8 mouse cellular contexts compared by ENCODE assay signal in the genomic region with DNA sequence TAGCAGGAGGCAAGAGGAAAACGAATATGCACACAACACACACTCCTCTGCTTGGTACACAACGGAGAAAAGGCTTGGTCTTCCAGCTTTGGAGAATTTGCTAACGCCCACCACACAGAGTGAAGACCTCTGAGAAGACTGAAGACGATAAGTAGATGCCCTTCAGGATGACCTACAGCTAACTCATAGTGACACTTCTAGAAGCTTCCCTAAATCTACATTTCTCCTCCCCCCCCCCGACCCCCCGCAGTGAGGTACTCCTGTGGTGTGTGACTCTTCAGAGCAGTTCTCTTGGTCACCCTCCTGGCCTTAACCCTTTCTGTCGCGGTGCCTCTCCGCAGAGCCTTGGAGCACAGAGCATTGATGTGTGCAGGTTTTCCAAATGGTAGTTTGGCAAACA. TPM values are rescaled to one million over a fixed set of nuclear protein-coding genes. Genes with fewer than 3 reads are reported as not detected.
DNase-seq lines count a peak whose midpoint lies in the region; ATAC-seq and TF ChIP-seq lines count a peak whose summit lies in the region.

No protein-coding gene starts in this region.

- H3K27ac ChIP-seq in kidney, postnatal 0 days = no peak overlapping the region
- peak overlapping the region; percentile 72 for H3K27ac ChIP-seq in embryonic facial prominence, embryonic 15.5 days (replicated peaks)
- H3K27ac ChIP-seq in intestine, postnatal 0 days (ENCODE audit: low read depth, low read length) = no peak overlapping the region
- H3K27ac ChIP-seq in neural tube, embryonic 13.5 days (replicated peaks) = no peak overlapping the region

- 35% methylated on average over 9 of the region's 9 CpGs for WGBS in kidney, postnatal 0 days
- WGBS in embryonic facial prominence, embryonic 15.5 days = 33% methylated on average over 9 of the region's 9 CpGs
- 37% methylated on average over 9 of the region's 9 CpGs for WGBS in intestine, postnatal 0 days
- 32% methylated on average over 9 of the region's 9 CpGs for WGBS in neural tube, embryonic 13.5 days

- H3K9me3 ChIP-seq in kidney, postnatal 0 days (replicated peaks; ENCODE audit: low read length) = no peaks in the 10 kb centered on the region
- no peaks in the 10 kb centered on the region for H3K9me3 ChIP-seq in embryonic facial prominence, embryonic 15.5 days (replicated peaks)
- no peaks in the 10 kb centered on the region for H3K9me3 ChIP-seq in intestine, postnatal 0 days (ENCODE audit: control insufficient read depth)
- H3K9me3 ChIP-seq in neural tube, embryonic 13.5 days = no peaks in the 10 kb centered on the region

- intact Hi-C loops in left cerebral cortex, postnatal 10 days (cut with DNase I) = loop anchor here (5.0 kb wide), 1 partner anchor 65 kb away; no protein-coding TSS in a partner anchor

- peak overlapping the region; percentile 99 for H3K4me2 ChIP-seq in kidney, postnatal 0 days (ENCODE audit: low read length)
- peak overlapping the region; percentile 84 for H3K4me2 ChIP-seq in embryonic facial prominence, embryonic 15.5 days (replicated peaks)
- peak overlapping the region; percentile 89 for H3K4me2 ChIP-seq in intestine, postnatal 0 days (replicated peaks; ENCODE audit: low read depth)
- peak overlapping the region; percentile 99 for H3K4me2 ChIP-seq in neural tube, embryonic 13.5 days

- TF ChIP-seq CTCF in kidney, postnatal 0 days (IDR thresholded peaks at IDR 0.05; ENCODE audit: low read depth) = no peak
- no peak for TF ChIP-seq CTCF in intestine, postnatal 0 days (IDR thresholded peaks at IDR 0.05; ENCODE audit: low read depth)

- H3K36me3 ChIP-seq in kidney, postnatal 0 days (ENCODE audit: insufficient read depth, low read length) = no peaks in the 10 kb centered on the region
- H3K36me3 ChIP-seq in embryonic facial prominence, embryonic 15.5 days = no peaks in the 10 kb centered on the region
- no peaks in the 10 kb centered on the region for H3K36me3 ChIP-seq in intestine, postnatal 0 days (ENCODE audit: control insufficient read depth, insufficient read depth)
- H3K36me3 ChIP-seq in neural tube, embryonic 13.5 days = no peaks in the 10 kb centered on the region

- no peak for DNase-seq in kidney, postnatal 0 days (ENCODE audit: low spot score)
- no peak for DNase-seq in kidney, postnatal 14 days
- no peak for DNase-seq in left cerebral cortex, postnatal 10 days (ENCODE audit: extremely low spot score in 1 of 2, low spot score in 2 of 2)
- no peak for DNase-seq in cerebellum, postnatal 14 days
- no peak for DNase-seq in cerebellum, adult 11 months

- peak overlapping the region; percentile 69; the same call in 1 of the 2 replicates for H3K4me3 ChIP-seq in kidney, postnatal 0 days (replicated peaks; ENCODE audit: low read depth, low read length)
- peak overlapping the region; percentile 71 for H3K4me3 ChIP-seq in embryonic facial prominence, embryonic 15.5 days (replicated peaks)
- peak overlapping the region; percentile 63 for H3K4me3 ChIP-seq in intestine, postnatal 0 days (ENCODE audit: low read depth, low read length)
- peak overlapping the region; percentile 67; the same call in 1 of the 2 replicates for H3K4me3 ChIP-seq in neural tube, embryonic 13.5 days

- H3K9ac ChIP-seq in kidney, postnatal 0 days (ENCODE audit: low read depth, low read length) = no peak overlapping the region
- H3K9ac ChIP-seq in embryonic facial prominence, embryonic 15.5 days = no peak overlapping the region
- H3K9ac ChIP-seq in intestine, postnatal 0 days (ENCODE audit: low read depth, low read length) = no peak overlapping the region
- no peak overlapping the region for H3K9ac ChIP-seq in neural tube, embryonic 13.5 days

- ATAC-seq in kidney, postnatal 0 days (replicated peaks; ENCODE audit: low FRiP score, low read depth) = no peak
- peak; percentile 27; the same call in 1 of the 2 replicates for ATAC-seq in embryonic facial prominence, embryonic 15.5 days (ENCODE audit: insufficient number of reproducible peaks, low FRiP score, low TSS enrichment, low read depth)
- ATAC-seq in intestine, postnatal 0 days = no peak
- ATAC-seq in neural tube, embryonic 13.5 days (ENCODE audit: low read depth) = peak; percentile 26; the same call in 1 of the 2 replicates

- H3K4me1 ChIP-seq in kidney, postnatal 0 days (replicated peaks; ENCODE audit: insufficient read depth, low read length) = 0 out of 2 replicates have a peak, but pooled peaks cover 4% of the 10 kb centered on the region
- peaks cover 29% of the 10 kb centered on the region for H3K4me1 ChIP-seq in embryonic facial prominence, embryonic 15.5 days
- no peaks in the 10 kb centered on the region for H3K4me1 ChIP-seq in intestine, postnatal 0 days (replicated peaks; ENCODE audit: control insufficient read depth, insufficient read depth, low read length)
- peaks cover 16% of the 10 kb centered on the region for H3K4me1 ChIP-seq in neural tube, embryonic 13.5 days (replicated peaks)

- H3K27me3 ChIP-seq in kidney, postnatal 0 days (ENCODE audit: insufficient read depth, low read length) = no peaks in the 10 kb centered on the region
- peaks cover 10% of the 10 kb centered on the region; the same call in 1 of the 2 replicates for H3K27me3 ChIP-seq in embryonic facial prominence, embryonic 15.5 days
- peaks cover 28% of the 10 kb centered on the region for H3K27me3 ChIP-seq in intestine, postnatal 0 days (replicated peaks; ENCODE audit: control insufficient read depth, insufficient read depth, low read length)
- peaks cover 55% of the 10 kb centered on the region for H3K27me3 ChIP-seq in neural tube, embryonic 13.5 days

RNA-seq across cellular contexts. Expression of gene Fgf2, which starts 0.5 kb away (rescaled TPM):
- polyA plus RNA-seq in kidney, postnatal 0 days (2015; fragmentation: Nextera tagmentation; extraction: Ambion mirVana) = 1.3 and 1.6 TPM in 2 replicates
- 4.8 and 5.4 TPM in 2 replicates for polyA plus RNA-seq in embryonic facial prominence, embryonic 15.5 days (2015; fragmentation: Nextera tagmentation; extraction: Ambion mirVana)
- 1.0 and 1.1 TPM in 2 replicates for polyA plus RNA-seq in intestine, postnatal 0 days (2015; fragmentation: Nextera tagmentation; extraction: Ambion mirVana)
- 0.74 and 0.88 TPM in 2 replicates for polyA plus RNA-seq in neural tube, embryonic 13.5 days (2015; fragmentation: Nextera tagmentation; extraction: Ambion mirVana)
- 1 to 10 TPM; 1.9 to 4.4 TPM for total RNA-seq in left cerebral cortex, postnatal 10 days (2021)

RNA-seq across cellular contexts. Expression of gene Cetn4, which starts 35.2 kb away (rescaled TPM):
- 3.7 and 4.1 TPM in 2 replicates for polyA plus RNA-seq in kidney, postnatal 0 days (2015; fragmentation: Nextera tagmentation; extraction: Ambion mirVana)
- polyA plus RNA-seq in embryonic facial prominence, embryonic 15.5 days (2015; fragmentation: Nextera tagmentation; extraction: Ambion mirVana) = 5.2 and 6.8 TPM in 2 replicates
- polyA plus RNA-seq in intestine, postnatal 0 days (2015; fragmentation: Nextera tagmentation; extraction: Ambion mirVana) = 1.0 and 1.4 TPM in 2 replicates
- 3.1 and 3.3 TPM in 2 replicates for polyA plus RNA-seq in neural tube, embryonic 13.5 days (2015; fragmentation: Nextera tagmentation; extraction: Ambion mirVana)
- total RNA-seq in left cerebral cortex, postnatal 10 days (2021) = 1 to 10 TPM; 4.1 to 4.8 TPM

RNA-seq across cellular contexts. Expression of gene Bbs12, which starts 35.3 kb away (rescaled TPM):
- 7.7 and 8.0 TPM in 2 replicates for polyA plus RNA-seq in kidney, postnatal 0 days (2015; fragmentation: Nextera tagmentation; extraction: Ambion mirVana)
- polyA plus RNA-seq in embryonic facial prominence, embryonic 15.5 days (2015; fragmentation: Nextera tagmentation; extraction: Ambion mirVana) = 7.0 and 8.3 TPM in 2 replicates
- polyA plus RNA-seq in intestine, postnatal 0 days (2015; fragmentation: Nextera tagmentation; extraction: Ambion mirVana) = 1.7 TPM in 2 replicates
- 4.1 and 4.3 TPM in 2 replicates for polyA plus RNA-seq in neural tube, embryonic 13.5 days (2015; fragmentation: Nextera tagmentation; extraction: Ambion mirVana)
- 1 to 10 TPM; 4.0 to 4.5 TPM for total RNA-seq in left cerebral cortex, postnatal 10 days (2021)

Comparison
In these comparisons a context has a peak if more than half of its experiments do, and no peak if none do; other contexts are left out.
1. ATAC-seq: peak in embryonic facial prominence, embryonic 15.5 days (single experiment) and neural tube, embryonic 13.5 days (single experiment); none in kidney, postnatal 0 days (single experiment) and intestine, postnatal 0 days (single experiment).
2. Peak in every context shown above with its lines, with median percentiles within 50 percentile points of each other: H3K4me2 ChIP-seq and H3K4me3 ChIP-seq.